Mouse (Mus musculus): ENCODE measurements around the gene Cd79b.

GRCm38 (mm10) chr11:106313533-106313932 lies 1.0 kb downstream of the Cd79b start:
- TF ChIP-seq CTCF (IDR thresholded peaks at IDR 0.05; ENCODE audit: low read depth, low read length) (no peak), GATA1 (IDR thresholded peaks at IDR 0.05; ENCODE audit: borderline replicate concordance, low read length) (no peak), POLR2AphosphoS5 (IDR thresholded peaks at IDR 0.05; ENCODE audit: insufficient replicate concordance, low read depth, low read length) (no peak)
